Mouse (Mus musculus) small intestine, adult 2 months (tissue): ENCODE data around the gene Kat6b. TPM values are rescaled to one million over a fixed set of nuclear protein-coding genes. Genes with fewer than 3 reads are reported as not detected.

Experiments used
- H3K27ac ChIP-seq: fragments of 200-500 bp; 2 replicates; pipeline ENCODE4 v1.5.1; 2012; ENCODE audit warnings: low read depth, low read length, control low read depth, inconsistent platforms; ENCODE audit not compliant: insufficient read depth
- H3K27me3 ChIP-seq: fragments of 200-500 bp; 2 replicates; pipeline ENCODE4 v1.6.1; 2012; ENCODE audit warnings: mild to moderate bottlenecking, moderate library complexity, low read length, inconsistent platforms; ENCODE audit not compliant: control insufficient read depth, insufficient read depth
- H3K36me3 ChIP-seq: fragments of 200-500 bp; 2 replicates; pipeline ENCODE4 v1.6.1; 2012; ENCODE audit warnings: mild to moderate bottlenecking, low read length, control low read depth, inconsistent platforms; ENCODE audit not compliant: control insufficient read depth, insufficient read depth
- H3K4me1 ChIP-seq: fragments of 200-500 bp; 2 replicates; pipeline ENCODE4 v1.6.1; 2012; ENCODE audit warnings: low read length, inconsistent platforms, mixed read lengths; ENCODE audit not compliant: control insufficient read depth, insufficient read depth, insufficient read length
- H3K4me3 ChIP-seq: fragments of 200-500 bp; 2 replicates; pipeline ENCODE4 v1.5.1; 2012; ENCODE audit warnings: low read depth, mild to moderate bottlenecking, control low read depth, inconsistent platforms, low read length, moderate library complexity
- CTCF ChIP-seq: fragments of 200-500 bp; IDR thresholded peaks from 2 replicates; pipeline ENCODE4 v1.5.1; 2012; ENCODE audit warnings: low read depth, mild to moderate bottlenecking, control low read depth, inconsistent platforms, low read length, moderate library complexity, mixed read lengths; ENCODE audit not compliant: insufficient replicate concordance, insufficient read length; ENCODE audit errors: extremely low read depth
- POLR2A ChIP-seq: fragments of 200-500 bp; IDR thresholded peaks from 2 replicates; pipeline ENCODE4 v1.6.1; 2012; ENCODE audit warnings: low read depth, mild to moderate bottlenecking, control low read depth, inconsistent platforms, low read length, moderate library complexity
- WGBS: fragments of 180-500 bp; shearing (Covaris S2); methylation state at CpG from one replicate; pipeline ENCODE4 v1.1.7; 2018; 5-methylcytosine and 5-hydroxymethylcytosine counted together
- polyA plus RNA-seq: library from polyadenylated mRNA; depleted of rRNA; stranded (reverse); fragments of >200 nt; gene quantifications from 2 replicates; pipeline ENCODE4 v1.2.3, GENCODE M21; 2012

Gene Kat6b
- polyA plus RNA-seq, 1 experiment, result 8.3 TPM

DNA sequence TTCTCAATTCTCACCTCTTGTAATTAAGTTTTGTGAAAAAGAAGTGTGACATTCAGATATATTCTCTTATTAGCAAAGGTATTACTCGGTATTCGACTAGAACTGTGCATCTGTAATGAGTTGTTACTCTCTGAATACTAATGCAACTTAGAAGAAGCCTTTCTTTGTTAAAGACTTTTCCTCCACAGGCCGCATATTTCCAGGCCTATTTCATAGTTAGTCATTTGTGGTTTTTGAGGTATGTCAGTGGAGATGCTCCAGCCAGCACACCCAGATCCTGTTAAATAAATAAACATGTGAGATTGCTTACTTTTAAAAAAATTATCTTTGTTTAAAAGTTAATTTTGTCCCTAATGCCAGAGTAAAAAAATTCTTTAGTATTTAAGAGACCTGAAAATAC lies 66.7 kb downstream of the Kat6b start:
- no peak overlapping the region for H3K27ac ChIP-seq

DNA sequence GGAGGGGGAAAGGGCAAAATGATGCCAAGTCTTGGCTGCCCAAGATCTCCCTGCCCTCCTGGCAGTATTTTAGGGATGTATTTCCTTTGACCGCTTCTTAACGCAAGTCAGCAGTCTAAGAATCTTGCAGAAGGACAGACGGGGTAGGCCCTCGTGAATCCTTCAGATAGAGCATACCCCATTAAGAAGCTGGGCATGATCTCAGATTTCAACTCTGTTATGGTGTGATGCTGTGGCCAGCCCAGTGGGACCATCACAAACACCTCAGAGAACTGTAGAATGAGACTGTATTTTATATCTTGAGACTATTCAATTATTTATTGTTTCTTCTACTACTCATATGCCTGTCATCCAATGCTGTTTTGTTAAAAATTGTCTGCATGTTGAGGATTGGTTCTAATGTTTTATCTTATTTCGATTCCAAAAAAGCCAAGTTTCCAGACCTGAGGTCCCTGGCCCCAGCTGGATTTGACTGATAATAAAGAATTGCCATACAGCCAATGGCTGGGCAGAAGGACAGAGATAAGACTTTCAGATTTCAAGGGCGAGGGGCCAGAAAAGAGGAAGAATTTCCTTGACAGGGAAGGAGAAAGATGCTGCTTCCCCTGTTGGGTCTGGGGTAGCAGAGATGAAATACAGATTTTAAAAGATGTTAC lies 67.8 kb downstream of the Kat6b start:
- 71% methylated on average over 6 of the region's 6 CpGs for WGBS
- no peaks in the 10 kb centered on the region for H3K36me3 ChIP-seq

More for the DNA sequence above, 66.7 kb downstream of the Kat6b start:
- H3K4me3 ChIP-seq, result no peak overlapping the region
- no peaks in the 10 kb centered on the region for H3K36me3 ChIP-seq
- H3K27me3 ChIP-seq, result no peaks in the 10 kb centered on the region
- TF ChIP-seq POLR2A, result no peak
- no peak for TF ChIP-seq CTCF
- WGBS, result 80% methylated on average over 3 of the region's 3 CpGs
- no peaks in the 10 kb centered on the region for H3K4me1 ChIP-seq

DNA sequence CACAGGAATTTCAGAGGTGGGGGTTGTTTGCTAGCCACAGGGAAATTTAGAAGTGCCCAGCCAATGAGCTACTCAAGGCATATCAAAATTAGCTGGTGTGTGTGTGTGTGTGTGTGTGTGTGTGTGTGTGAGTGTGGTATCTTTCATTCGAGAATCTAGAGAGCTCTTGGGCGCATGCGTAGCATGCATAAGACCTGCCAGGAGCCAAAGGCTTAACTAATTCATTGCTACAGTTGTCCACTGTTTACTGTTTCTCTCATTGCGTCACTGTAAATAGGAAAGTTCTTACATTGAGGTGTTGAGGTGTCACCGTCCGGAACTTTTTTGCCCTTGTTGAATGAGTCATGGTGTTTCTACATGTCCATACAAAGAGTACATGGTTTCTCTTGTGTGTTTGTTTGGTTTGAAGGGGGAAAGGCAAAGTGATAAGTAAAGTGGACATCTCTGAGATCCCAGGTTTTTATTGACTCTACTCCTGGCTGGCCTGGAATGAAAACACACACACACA lies 68.4 kb downstream of the Kat6b start:
- H3K4me3 ChIP-seq, result no peak overlapping the region
- 79% methylated on average over 6 of the region's 6 CpGs for WGBS
- H3K27me3 ChIP-seq, result no peaks in the 10 kb centered on the region
- H3K27ac ChIP-seq, result no peak overlapping the region
- no peaks in the 10 kb centered on the region for H3K36me3 ChIP-seq
- no peaks in the 10 kb centered on the region for H3K4me1 ChIP-seq
- no peak for TF ChIP-seq CTCF
- no peak for TF ChIP-seq POLR2A

More for the DNA sequence above, 67.8 kb downstream of the Kat6b start:
- Histone ChIP-seq H3K27me3 (no peaks in the 10 kb centered on the region), H3K4me1 (no peaks in the 10 kb centered on the region), H3K4me3 (no peak overlapping the region), H3K27ac (no peak overlapping the region)
- no peak for TF ChIP-seq CTCF
- TF ChIP-seq POLR2A, result no peak

DNA sequence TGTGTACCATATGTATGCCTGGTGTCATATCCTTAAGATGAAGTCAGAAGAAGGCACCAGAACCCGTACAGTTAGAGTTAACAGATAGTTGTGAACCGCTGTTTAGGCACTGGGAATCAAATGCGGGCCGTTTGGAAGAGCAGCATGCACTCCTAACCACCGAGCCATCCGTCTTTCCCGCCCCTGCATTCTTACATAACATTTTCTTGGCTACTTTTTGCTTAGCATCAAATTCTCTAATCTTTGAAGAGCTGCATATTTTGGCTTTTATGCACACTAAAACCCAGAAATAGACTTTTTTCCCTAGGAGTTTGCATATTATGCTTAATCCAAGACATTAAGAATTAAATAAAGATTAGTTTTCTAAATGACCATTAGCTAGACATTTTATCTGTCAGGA lies 69.3 kb downstream of the Kat6b start:
- Histone ChIP-seq H3K4me3 (no peak overlapping the region), H3K27ac (no peak overlapping the region), H3K27me3 (no peaks in the 10 kb centered on the region), H3K36me3 (no peaks in the 10 kb centered on the region), H3K4me1 (no peaks in the 10 kb centered on the region)
- WGBS, result 85% methylated on average over 7 of the region's 7 CpGs
- TF ChIP-seq CTCF, result no peak
- TF ChIP-seq POLR2A, result no peak

DNA sequence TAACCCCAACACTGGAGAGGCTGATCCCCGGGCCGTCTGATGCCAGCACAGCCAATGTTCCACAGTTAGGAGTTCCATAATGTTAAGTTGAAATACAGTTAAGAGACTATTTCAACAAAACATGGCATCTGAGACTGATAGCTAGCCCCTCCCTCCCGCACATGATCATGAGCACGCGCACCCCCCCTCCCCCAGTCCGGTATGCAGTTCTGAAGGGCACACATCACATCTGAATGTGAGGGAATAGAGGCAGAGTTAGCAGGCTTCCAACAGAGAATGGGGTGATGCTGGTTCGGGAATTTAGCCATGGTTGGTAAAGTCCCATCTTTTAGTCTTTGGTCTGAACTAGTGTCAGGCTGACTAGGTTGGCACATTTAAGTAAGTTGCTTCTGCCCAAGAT lies 70.4 kb downstream of the Kat6b start:
- no peaks in the 10 kb centered on the region for H3K36me3 ChIP-seq
- H3K27me3 ChIP-seq, result no peaks in the 10 kb centered on the region
- TF ChIP-seq CTCF, result no peak
- TF ChIP-seq POLR2A, result no peak
- 94% methylated on average over 7 of the region's 7 CpGs for WGBS
- H3K4me1 ChIP-seq, result no peaks in the 10 kb centered on the region
- no peak overlapping the region for H3K27ac ChIP-seq
- H3K4me3 ChIP-seq, result no peak overlapping the region

DNA sequence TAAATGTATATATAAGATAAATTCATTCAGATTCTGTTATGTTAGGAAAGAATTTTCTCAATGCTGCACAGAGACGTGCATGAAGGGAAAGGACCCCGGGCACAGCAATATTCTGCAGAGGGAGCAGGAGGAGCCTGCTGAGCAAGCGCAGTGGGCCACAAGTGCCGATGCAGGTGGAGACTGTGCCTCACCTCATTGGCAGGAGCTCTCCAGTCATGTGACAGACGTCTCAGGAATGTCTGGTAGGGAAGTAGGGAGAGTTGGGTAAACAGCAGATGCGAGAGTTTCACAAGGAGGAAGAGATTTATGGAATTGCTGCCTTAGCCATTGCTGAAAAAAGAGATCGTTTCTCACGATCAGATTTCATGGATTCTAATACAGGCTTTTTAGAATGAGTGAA lies 71.7 kb downstream of the Kat6b start:
- Histone ChIP-seq H3K4me1 (no peaks in the 10 kb centered on the region; the same call in 1 of the 2 replicates), H3K36me3 (no peaks in the 10 kb centered on the region), H3K27ac (no peak overlapping the region), H3K27me3 (no peaks in the 10 kb centered on the region), H3K4me3 (no peak overlapping the region)
- no peak for TF ChIP-seq POLR2A
- no peak for TF ChIP-seq CTCF
- WGBS, result 26% methylated on average over 8 of the region's 8 CpGs

DNA sequence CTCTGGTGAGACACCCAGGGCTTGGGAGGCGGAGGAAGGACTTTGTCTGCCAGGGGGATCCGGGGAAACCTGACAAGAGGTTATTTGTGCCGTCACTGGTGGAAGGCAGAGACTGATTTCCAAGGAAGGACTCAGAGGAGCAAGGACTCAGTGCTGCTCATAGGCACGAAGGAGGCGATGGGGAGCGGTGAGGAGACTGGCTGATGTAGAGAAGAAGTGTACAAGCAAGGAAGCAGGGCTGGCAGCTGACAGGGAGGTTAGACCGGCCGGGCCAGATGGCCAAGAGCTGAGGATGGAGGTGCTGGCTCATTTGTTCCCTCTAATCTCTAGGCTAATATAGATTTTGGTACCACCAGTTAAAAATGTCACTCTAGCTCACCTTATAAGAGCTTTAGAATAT lies 72.8 kb downstream of the Kat6b start:
- TF ChIP-seq POLR2A, result no peak
- no peak for TF ChIP-seq CTCF
- 90% methylated on average over 8 of the region's 8 CpGs for WGBS
- Histone ChIP-seq H3K27ac (no peak overlapping the region), H3K4me1 (peaks cover 4% of the 10 kb centered on the region; the same call in 1 of the 2 replicates), H3K27me3 (no peaks in the 10 kb centered on the region), H3K4me3 (no peak overlapping the region), H3K36me3 (no peaks in the 10 kb centered on the region)
